Mouse (Mus musculus) bone marrow macrophage, adult 2 months (primary cell): Measurements from ENCODE around the gene Poc1a. TPM values are rescaled to one million over a fixed set of nuclear protein-coding genes. Genes with fewer than 3 reads are reported as not detected.
A peak's percentile ranks its signal among the peaks of the same experiment; 100 is the strongest.

Experiments used
- H3K27ac ChIP-seq: 2 replicates; pipeline ENCODE4 v1.5.1; 2012; ENCODE audit warnings: low read depth, low read length; ENCODE audit not compliant: insufficient read depth
- H3K4me1 ChIP-seq: 2 replicates; pipeline ENCODE4 v1.6.1; 2012; ENCODE audit warnings: low read length; ENCODE audit not compliant: control insufficient read depth, insufficient read depth
- H3K4me3 ChIP-seq: 2 replicates; pipeline ENCODE4 v1.5.1; 2012; ENCODE audit warnings: mild to moderate bottlenecking, low read length, moderate library complexity; ENCODE audit not compliant: insufficient read depth
- CTCF ChIP-seq: IDR thresholded peaks from 2 replicates; pipeline ENCODE4 v1.5.1; 2012; ENCODE audit warnings: low read depth, mild to moderate bottlenecking, low read length, moderate library complexity
- POLR2A ChIP-seq: IDR thresholded peaks from 2 replicates; pipeline ENCODE4 v1.6.1; 2012; ENCODE audit warnings: mild to moderate bottlenecking, low read depth, low read length, borderline replicate concordance
- polyA plus RNA-seq: library from polyadenylated mRNA; stranded (reverse); fragments of >200 nt; gene quantifications from 2 replicates; pipeline ENCODE4 v1.2.4, GENCODE M21; 2012; ENCODE audit not compliant: missing spikeins, insufficient read depth, insufficient read length

Gene Poc1a
- polyA plus RNA-seq, 1 experiment, result 13.7 TPM

DNA sequence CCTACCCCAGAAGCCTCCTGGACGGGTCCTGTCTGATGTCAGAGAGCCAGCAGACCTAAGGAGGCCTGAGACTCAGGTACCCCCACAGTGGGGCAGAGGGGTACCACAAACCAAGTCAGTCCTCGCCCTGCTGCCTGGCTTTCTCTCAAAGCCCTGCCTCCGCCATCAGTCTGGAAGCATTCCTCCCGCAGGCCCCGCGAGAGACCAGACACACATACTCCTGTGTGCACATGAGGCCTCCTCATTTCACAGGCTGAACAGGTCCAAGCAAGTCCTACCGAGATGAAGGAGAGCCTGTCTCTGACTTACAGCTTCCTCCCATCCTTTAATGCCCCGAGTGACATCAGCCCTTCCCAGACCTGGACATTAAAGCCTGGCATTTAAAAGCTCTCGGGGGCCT is 97.9 kb downstream of the Poc1a start:
- Histone ChIP-seq H3K4me3 (no peak overlapping the region), H3K27ac (no peak overlapping the region), H3K4me1 (peaks cover 21% of the 10 kb centered on the region)
- TF ChIP-seq CTCF, result no peak
- TF ChIP-seq POLR2A, result no peak

DNA sequence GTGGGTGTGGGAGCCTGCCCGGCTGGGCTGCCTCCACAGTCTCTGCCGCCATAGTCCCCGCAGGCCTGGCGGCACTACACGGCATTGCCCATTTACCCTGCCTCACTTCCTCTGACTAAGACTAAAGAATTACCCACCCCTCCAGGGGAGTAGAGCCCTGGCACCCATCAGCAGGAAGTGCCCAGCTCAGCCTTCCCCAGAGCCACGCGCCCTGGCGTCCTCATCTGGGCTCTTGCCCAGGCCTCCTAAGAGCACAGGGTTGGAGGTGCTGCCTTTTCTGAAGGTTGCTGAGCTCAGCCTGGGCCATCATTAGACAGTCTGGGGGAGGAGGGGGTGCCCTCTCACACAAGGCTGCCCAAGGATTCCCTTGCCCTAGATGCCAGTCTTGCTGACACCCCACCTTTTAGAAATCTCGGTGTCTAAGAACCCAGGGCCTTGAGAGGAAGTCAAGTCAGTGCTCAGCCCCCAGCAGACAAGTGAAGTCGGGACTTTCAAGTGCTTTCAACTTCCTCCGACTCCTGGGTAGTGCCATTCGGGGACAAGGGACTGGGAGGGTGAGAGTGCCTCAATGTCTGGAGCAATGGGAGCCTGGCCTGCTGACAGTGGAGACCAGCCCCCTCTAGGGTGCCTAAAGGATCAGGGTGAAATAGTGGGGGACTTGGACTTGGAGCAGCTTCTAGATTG is 105.5 kb downstream of the Poc1a start:
- Histone ChIP-seq H3K4me1 (peaks cover 17% of the 10 kb centered on the region), H3K4me3 (no peak overlapping the region), H3K27ac (peak overlapping the region; percentile 72)
- no peak for TF ChIP-seq CTCF
- no peak for TF ChIP-seq POLR2A

DNA sequence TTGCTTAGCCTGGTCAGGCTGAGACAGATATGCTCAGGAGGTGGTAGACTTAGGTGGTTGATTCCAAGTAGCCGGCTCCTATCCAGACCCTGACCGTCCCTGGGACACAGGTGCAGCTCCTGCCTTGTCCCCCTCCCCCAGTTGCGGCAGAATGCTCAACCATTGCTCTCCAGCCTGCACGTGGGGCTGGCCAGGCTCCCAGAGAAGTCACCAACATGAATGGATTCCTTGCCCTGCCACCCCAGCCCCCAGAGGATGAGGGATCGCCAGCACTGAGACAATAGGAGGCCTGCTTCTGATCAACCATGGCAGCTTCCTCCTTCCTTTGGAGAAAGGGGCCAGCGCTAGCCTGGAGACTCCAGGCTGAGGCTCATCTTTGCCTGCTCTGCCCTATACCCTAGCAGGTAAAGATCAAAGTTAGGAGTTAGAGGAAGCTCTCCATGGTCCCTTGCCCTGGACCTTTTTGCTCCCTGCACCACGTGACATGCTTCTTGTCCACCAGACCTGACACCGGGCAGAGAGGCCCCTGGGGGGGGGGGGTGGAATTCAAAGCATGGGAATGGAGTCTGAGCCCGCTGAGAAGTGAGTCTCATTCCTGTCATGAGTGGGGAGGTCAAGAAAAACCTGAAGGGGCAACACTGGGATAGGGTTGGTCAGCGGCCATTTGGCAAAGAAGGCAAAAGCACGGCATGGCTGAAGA is 112.1 kb downstream of the Poc1a start:
- TF ChIP-seq CTCF, result no peak
- no peak for TF ChIP-seq POLR2A
- H3K27ac ChIP-seq, result no peak overlapping the region

DNA sequence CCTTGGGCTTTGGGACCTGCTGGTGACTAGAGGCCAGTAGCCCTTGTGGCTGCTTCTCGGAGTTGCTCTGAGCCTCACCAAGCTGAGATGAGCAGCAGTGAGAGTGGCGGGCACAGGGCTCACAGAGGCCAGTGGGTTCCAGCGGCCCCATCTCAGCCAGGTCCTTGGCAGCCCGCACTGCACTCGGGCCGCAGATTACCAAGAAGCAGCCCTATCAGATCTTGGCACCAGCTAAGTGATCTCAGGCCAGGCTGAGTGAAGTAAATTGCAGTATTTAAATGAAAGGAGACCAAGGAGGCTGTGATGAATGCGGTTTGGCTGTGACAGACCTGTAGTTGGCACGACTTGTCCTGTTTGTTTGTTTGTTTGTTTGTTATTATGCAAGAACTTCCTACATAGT is 112.7 kb downstream of the Poc1a start:
- no peak overlapping the region for H3K27ac ChIP-seq
- peaks cover 6% of the 10 kb centered on the region for H3K4me1 ChIP-seq
- H3K4me3 ChIP-seq, result no peak overlapping the region
- no peak for TF ChIP-seq POLR2A
- TF ChIP-seq CTCF, result no peak

More for the DNA sequence above, 112.1 kb downstream of the Poc1a start:
- no peak overlapping the region for H3K4me3 ChIP-seq
- peaks cover 6% of the 10 kb centered on the region for H3K4me1 ChIP-seq

DNA sequence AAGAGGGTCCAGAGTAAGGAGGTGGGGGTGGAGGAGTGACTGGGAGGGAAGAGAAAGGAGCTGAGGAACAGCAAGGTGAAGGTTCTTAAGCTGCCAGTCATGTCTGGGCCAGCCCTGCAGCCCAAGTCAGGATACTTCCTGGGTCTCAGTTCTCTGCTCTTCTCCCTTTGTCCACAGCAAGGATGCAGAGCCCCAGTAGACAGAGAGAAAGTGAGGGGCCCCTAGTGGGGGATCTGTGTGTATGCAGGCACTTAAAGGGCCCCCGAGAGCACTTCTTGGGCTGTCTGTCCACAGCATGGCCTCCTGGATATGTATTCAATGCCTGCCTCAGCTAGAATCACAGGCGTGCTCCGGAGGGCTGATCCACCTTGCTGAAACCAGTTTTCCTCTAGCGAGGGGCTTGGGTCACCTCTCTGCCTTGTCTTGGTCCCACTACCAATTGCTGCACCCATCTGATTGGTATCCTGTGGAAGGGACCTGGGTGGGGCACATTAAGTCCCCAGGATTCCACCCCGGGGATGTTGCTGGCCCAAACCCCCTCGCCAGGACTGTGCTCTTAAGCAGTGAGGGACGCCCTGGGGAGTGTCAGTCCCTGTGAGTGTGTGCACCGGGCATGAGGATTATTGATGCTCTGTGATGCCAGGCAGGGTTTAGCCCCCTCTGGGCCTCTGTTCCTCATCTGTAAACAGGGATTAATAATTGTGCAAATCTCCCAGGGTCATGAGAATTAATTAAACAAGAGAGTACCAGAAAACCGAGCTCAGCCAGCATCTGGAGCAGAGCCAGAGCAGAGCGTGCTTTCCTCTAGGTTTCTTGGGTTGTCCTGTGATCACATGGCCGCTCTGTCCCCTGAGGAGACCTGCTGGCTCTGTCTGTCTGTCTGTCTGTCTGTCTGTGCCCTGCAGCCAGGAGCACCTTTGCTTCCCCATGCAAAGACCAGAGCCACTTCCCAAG is 114.1 kb downstream of the Poc1a start:
- H3K4me1 ChIP-seq, result peaks cover 6% of the 10 kb centered on the region
- H3K4me3 ChIP-seq, result no peak overlapping the region
- H3K27ac ChIP-seq, result no peak overlapping the region

DNA sequence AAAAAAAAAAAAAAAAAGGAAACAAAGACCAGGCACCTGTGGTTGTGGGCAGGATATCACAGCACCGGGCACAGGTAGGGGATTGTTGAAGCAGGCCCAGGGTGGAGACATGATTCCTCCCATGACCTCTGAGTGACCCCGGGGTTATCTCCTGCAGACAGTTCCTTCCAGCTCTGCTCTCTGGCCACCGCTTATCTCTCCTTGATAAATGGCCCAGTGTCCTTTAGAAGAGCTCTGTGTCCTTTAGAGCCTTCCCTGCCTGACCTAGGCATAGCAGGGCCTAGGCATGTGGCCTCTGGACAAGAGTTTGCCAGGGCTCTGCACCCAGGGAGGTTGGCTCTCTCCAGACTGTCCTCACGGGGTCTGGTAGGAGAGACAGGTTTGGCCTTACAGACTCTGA is 116.9 kb downstream of the Poc1a start:
- H3K4me1 ChIP-seq, result peaks cover 6% of the 10 kb centered on the region

More for the DNA sequence above, 114.1 kb downstream of the Poc1a start:
- TF ChIP-seq POLR2A (no peak), CTCF (no peak)

DNA sequence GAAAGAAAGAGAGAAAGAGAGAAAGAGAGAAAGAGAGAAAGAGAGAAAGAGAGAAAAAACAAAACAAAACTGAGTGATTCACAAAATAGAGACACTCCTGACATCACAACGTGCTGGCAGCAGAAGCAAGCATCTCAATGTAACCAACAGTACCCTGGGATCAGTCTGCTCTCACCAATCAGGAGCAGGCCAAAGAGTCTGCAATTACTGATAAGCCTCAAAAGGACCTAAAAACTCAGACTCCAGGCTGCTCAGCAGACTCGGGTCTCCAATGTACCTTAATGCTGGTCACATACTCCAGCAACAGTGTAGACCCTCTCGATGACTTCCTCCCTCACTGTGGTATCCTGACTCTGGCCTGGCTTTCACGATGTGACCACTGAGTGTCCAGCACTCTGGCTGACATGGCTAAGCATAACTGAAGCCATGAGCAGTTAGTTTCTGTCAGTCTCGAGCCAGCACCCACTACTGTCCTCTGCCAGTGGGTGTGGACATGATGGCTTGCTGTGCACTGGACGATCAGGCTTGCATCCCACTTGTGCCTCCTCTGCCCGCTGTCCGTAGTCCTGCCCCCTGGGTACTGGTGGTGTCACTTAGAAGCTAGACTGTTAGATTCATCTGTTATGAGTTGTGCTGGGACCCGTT is 117.9 kb downstream of the Poc1a start:
- TF ChIP-seq POLR2A (no peak), CTCF (no peak)
- Histone ChIP-seq H3K27ac (no peak overlapping the region), H3K4me3 (no peak overlapping the region), H3K4me1 (peaks cover 6% of the 10 kb centered on the region)

More for the DNA sequence above, 116.9 kb downstream of the Poc1a start:
- no peak overlapping the region for H3K27ac ChIP-seq
- TF ChIP-seq POLR2A (no peak), CTCF (no peak)
- no peak overlapping the region for H3K4me3 ChIP-seq

DNA sequence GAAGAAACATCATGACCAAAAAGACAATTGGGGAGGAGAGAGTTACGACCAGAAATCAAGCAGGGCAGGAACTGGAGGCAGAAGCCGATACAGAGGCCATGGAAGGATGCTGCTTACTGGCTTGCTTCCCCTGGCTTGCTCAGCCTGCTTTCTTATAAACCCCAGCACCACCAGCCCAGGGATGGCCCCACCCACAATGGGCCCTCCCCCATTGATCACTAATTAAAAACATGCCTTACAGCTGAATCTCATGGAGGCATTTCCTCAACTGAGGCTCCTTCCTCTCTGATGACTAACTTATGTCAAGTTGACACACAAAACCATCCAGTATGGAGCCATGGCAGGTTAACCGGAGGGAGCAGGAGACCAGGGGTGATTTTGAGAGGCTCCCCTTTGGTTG is 118.9 kb downstream of the Poc1a start:
- H3K4me3 ChIP-seq, result no peak overlapping the region
- no peaks in the 10 kb centered on the region for H3K4me1 ChIP-seq
- TF ChIP-seq POLR2A (no peak), CTCF (no peak)
- H3K27ac ChIP-seq, result no peak overlapping the region

Other genes with a start within 250 kb of the Poc1a start
- not detected in 2 replicates for gene Col6a4, start 184.3 kb upstream of the Poc1a start, polyA plus RNA-seq
- gene Glyctk, start 122.9 kb upstream of the Poc1a start, polyA plus RNA-seq, result 0.58 and 0.77 TPM in 2 replicates
- gene Wdr82, start 110.1 kb upstream of the Poc1a start, polyA plus RNA-seq, result 30.8 and 37.0 TPM in 2 replicates
- 41.5 and 42.6 TPM in 2 replicates for gene Ppm1m, start 81.3 kb upstream of the Poc1a start, polyA plus RNA-seq
- 99.0 and 113 TPM in 2 replicates for gene Twf2, start 78.0 kb upstream of the Poc1a start, polyA plus RNA-seq
- 41.6 and 61.6 TPM in 2 replicates for gene Tlr9, start 58.5 kb upstream of the Poc1a start, polyA plus RNA-seq
- gene Alas1, start 32.4 kb upstream of the Poc1a start, polyA plus RNA-seq, result 67.2 and 70.5 TPM in 2 replicates
- gene Dusp7, start 87.6 kb downstream of the Poc1a start, polyA plus RNA-seq, result 122 and 129 TPM in 2 replicates
- gene Rpl29, start 148.4 kb downstream of the Poc1a start, polyA plus RNA-seq, result 299 and 319 TPM in 2 replicates
- 1.3 and 1.6 TPM in 2 replicates for gene Acy1, start 157.3 kb downstream of the Poc1a start, polyA plus RNA-seq
- 27.6 and 32.0 TPM in 2 replicates for gene Abhd14b, start 166.4 kb downstream of the Poc1a start, polyA plus RNA-seq
- gene Abhd14a, start 166.6 kb downstream of the Poc1a start, polyA plus RNA-seq, result 5.4 and 8.3 TPM in 2 replicates
- 17.8 and 19.5 TPM in 2 replicates for gene Pcbp4, start 172.2 kb downstream of the Poc1a start, polyA plus RNA-seq
- not detected in 2 replicates for gene Gpr62, start 184.9 kb downstream of the Poc1a start, polyA plus RNA-seq
- 7.8 and 11.2 TPM in 2 replicates for gene Rrp9, start 194.9 kb downstream of the Poc1a start, polyA plus RNA-seq
- 21.0 and 22.0 TPM in 2 replicates for gene Parp3, start 195.9 kb downstream of the Poc1a start, polyA plus RNA-seq
- not detected in 2 replicates for gene Iqcf1, start 218.9 kb downstream of the Poc1a start, polyA plus RNA-seq
- gene Iqcf5, start 233.5 kb downstream of the Poc1a start, polyA plus RNA-seq, result not detected in 2 replicates